Mouse (Mus musculus): ENCODE measurements at regions not wholly inside any gene's neighbourhood (a gene's known extent, or its start where the extent isn't known, plus 50 kb on each side); places are given as distances from the start of the nearest gene placed in this dataset.

GRCm38 (mm10) chr5:46092549-46092948, 235.1 kb upstream of the Lcorl start:
- no peak overlapping the region for H3K4me2 ChIP-seq (replicated peaks; ENCODE audit: low read depth, low read length, severe bottlenecking)
- H3K9me3 ChIP-seq (ENCODE audit: control insufficient read depth, low read length) = no peaks in the 10 kb centered on the region
- no peak overlapping the region for H3K4me3 ChIP-seq (replicated peaks; ENCODE audit: low read length)
- 82% methylated on average over 5 of the region's 5 CpGs for WGBS
- no peak for TF ChIP-seq POLR2A (IDR thresholded peaks at IDR 0.05; ENCODE audit: borderline replicate concordance, extremely low read depth, insufficient read depth, insufficient read length)
- H3K36me3 ChIP-seq (ENCODE audit: control insufficient read depth, insufficient read depth, low read length) = no peaks in the 10 kb centered on the region
- DNase-seq (ENCODE audit: low spot score) (no peak), ATAC-seq (ENCODE audit: low FRiP score, low read depth) (no peak)
- no peak overlapping the region for H3K9ac ChIP-seq (ENCODE audit: low read depth, low read length, severe bottlenecking)
- no peaks in the 10 kb centered on the region for H3K27me3 ChIP-seq (ENCODE audit: control insufficient read depth, insufficient read depth, low read length)
- H3K4me1 ChIP-seq (ENCODE audit: control insufficient read depth, insufficient read depth, low read length) = no peaks in the 10 kb centered on the region
- H3K27ac ChIP-seq (replicated peaks; ENCODE audit: low read depth, low read length) = no peak overlapping the region

GRCm38 (mm10) chr5:46086885-46087284, 229.5 kb upstream of the Lcorl start:
- Histone ChIP-seq H3K4me1 (ENCODE audit: control insufficient read depth, insufficient read depth, low read length) (no peaks in the 10 kb centered on the region), H3K9ac (ENCODE audit: low read depth, low read length, severe bottlenecking) (no peak overlapping the region), H3K27me3 (ENCODE audit: control insufficient read depth, insufficient read depth, low read length) (no peaks in the 10 kb centered on the region), H3K9me3 (ENCODE audit: control insufficient read depth, low read length) (no peaks in the 10 kb centered on the region), H3K36me3 (ENCODE audit: control insufficient read depth, insufficient read depth, low read length) (no peaks in the 10 kb centered on the region), H3K4me2 (replicated peaks; ENCODE audit: low read depth, low read length, severe bottlenecking) (no peak overlapping the region), H3K27ac (replicated peaks; ENCODE audit: low read depth, low read length) (no peak overlapping the region), H3K4me3 (replicated peaks; ENCODE audit: low read length) (no peak overlapping the region)
- WGBS = 83% methylated on average over 1 of the region's 1 CpGs
- TF ChIP-seq POLR2A (IDR thresholded peaks at IDR 0.05; ENCODE audit: borderline replicate concordance, extremely low read depth, insufficient read depth, insufficient read length) = no peak
- DNase-seq (ENCODE audit: low spot score) (no peak), ATAC-seq (ENCODE audit: low FRiP score, low read depth) (no peak)

- Histone ChIP-seq H3K4me2 (replicated peaks; ENCODE audit: low read depth, low read length, severe bottlenecking) (no peak overlapping the region), H3K4me1 (ENCODE audit: control insufficient read depth, insufficient read depth, low read length) (no peaks in the 10 kb centered on the region), H3K4me3 (replicated peaks; ENCODE audit: low read length) (no peak overlapping the region), H3K9me3 (ENCODE audit: control insufficient read depth, low read length) (no peaks in the 10 kb centered on the region), H3K27me3 (ENCODE audit: control insufficient read depth, insufficient read depth, low read length) (no peaks in the 10 kb centered on the region), H3K27ac (replicated peaks; ENCODE audit: low read depth, low read length) (no peak overlapping the region), H3K36me3 (ENCODE audit: control insufficient read depth, insufficient read depth, low read length) (no peaks in the 10 kb centered on the region), H3K9ac (ENCODE audit: low read depth, low read length, severe bottlenecking) (no peak overlapping the region)
- WGBS = 42% methylated on average over 2 of the region's 2 CpGs
- DNase-seq (ENCODE audit: low spot score) (no peak), ATAC-seq (ENCODE audit: low FRiP score, low read depth) (no peak)
- TF ChIP-seq POLR2A (IDR thresholded peaks at IDR 0.05; ENCODE audit: borderline replicate concordance, extremely low read depth, insufficient read depth, insufficient read length) = no peak
Observed at GRCm38 (mm10) chr5:46083293-46083692, 225.9 kb upstream of the Lcorl start.

- Histone ChIP-seq H3K4me3 (replicated peaks; ENCODE audit: low read length) (no peak overlapping the region), H3K4me1 (ENCODE audit: control insufficient read depth, insufficient read depth, low read length) (no peaks in the 10 kb centered on the region), H3K4me2 (replicated peaks; ENCODE audit: low read depth, low read length, severe bottlenecking) (no peak overlapping the region), H3K36me3 (ENCODE audit: control insufficient read depth, insufficient read depth, low read length) (no peaks in the 10 kb centered on the region), H3K9ac (ENCODE audit: low read depth, low read length, severe bottlenecking) (no peak overlapping the region), H3K27me3 (ENCODE audit: control insufficient read depth, insufficient read depth, low read length) (no peaks in the 10 kb centered on the region), H3K27ac (replicated peaks; ENCODE audit: low read depth, low read length) (no peak overlapping the region), H3K9me3 (ENCODE audit: control insufficient read depth, low read length) (no peaks in the 10 kb centered on the region)
- no peak for TF ChIP-seq POLR2A (IDR thresholded peaks at IDR 0.05; ENCODE audit: borderline replicate concordance, extremely low read depth, insufficient read depth, insufficient read length)
- WGBS = 87% methylated on average over 1 of the region's 1 CpGs
- no peak for ATAC-seq (ENCODE audit: low FRiP score, low read depth)
- DNase-seq (ENCODE audit: low spot score) = no peak
Observed at GRCm38 (mm10) chr5:46073744-46074143, 216.3 kb upstream of the Lcorl start.

GRCm38 (mm10) chr5:46073136-46073535, 215.7 kb upstream of the Lcorl start:
- ATAC-seq (ENCODE audit: low FRiP score, low read depth) (no peak), DNase-seq (ENCODE audit: low spot score) (no peak)
- Histone ChIP-seq H3K4me1 (ENCODE audit: control insufficient read depth, insufficient read depth, low read length) (no peaks in the 10 kb centered on the region), H3K4me2 (replicated peaks; ENCODE audit: low read depth, low read length, severe bottlenecking) (no peak overlapping the region), H3K4me3 (replicated peaks; ENCODE audit: low read length) (no peak overlapping the region), H3K9me3 (ENCODE audit: control insufficient read depth, low read length) (no peaks in the 10 kb centered on the region), H3K9ac (ENCODE audit: low read depth, low read length, severe bottlenecking) (no peak overlapping the region), H3K27me3 (ENCODE audit: control insufficient read depth, insufficient read depth, low read length) (no peaks in the 10 kb centered on the region), H3K27ac (replicated peaks; ENCODE audit: low read depth, low read length) (no peak overlapping the region), H3K36me3 (ENCODE audit: control insufficient read depth, insufficient read depth, low read length) (no peaks in the 10 kb centered on the region)
- WGBS = 84% methylated on average over 4 of the region's 4 CpGs
- no peak for TF ChIP-seq POLR2A (IDR thresholded peaks at IDR 0.05; ENCODE audit: borderline replicate concordance, extremely low read depth, insufficient read depth, insufficient read length)

GRCm38 (mm10) chr5:46059910-46060309, 202.5 kb upstream of the Lcorl start:
- H3K4me3 ChIP-seq (replicated peaks; ENCODE audit: low read length) = no peak overlapping the region
- ATAC-seq (ENCODE audit: low FRiP score, low read depth) (no peak), DNase-seq (ENCODE audit: low spot score) (no peak)
- H3K4me1 ChIP-seq (ENCODE audit: control insufficient read depth, insufficient read depth, low read length) = no peaks in the 10 kb centered on the region
- no peaks in the 10 kb centered on the region for H3K9me3 ChIP-seq (ENCODE audit: control insufficient read depth, low read length)
- H3K27me3 ChIP-seq (ENCODE audit: control insufficient read depth, insufficient read depth, low read length) = no peaks in the 10 kb centered on the region
- no peaks in the 10 kb centered on the region for H3K36me3 ChIP-seq (ENCODE audit: control insufficient read depth, insufficient read depth, low read length)
- WGBS = 70% methylated on average over 3 of the region's 3 CpGs
- no peak overlapping the region for H3K27ac ChIP-seq (replicated peaks; ENCODE audit: low read depth, low read length)
- no peak overlapping the region for H3K4me2 ChIP-seq (replicated peaks; ENCODE audit: low read depth, low read length, severe bottlenecking)
- no peak for TF ChIP-seq POLR2A (IDR thresholded peaks at IDR 0.05; ENCODE audit: borderline replicate concordance, extremely low read depth, insufficient read depth, insufficient read length)
- H3K9ac ChIP-seq (ENCODE audit: low read depth, low read length, severe bottlenecking) = no peak overlapping the region
